In the genomic region with DNA sequence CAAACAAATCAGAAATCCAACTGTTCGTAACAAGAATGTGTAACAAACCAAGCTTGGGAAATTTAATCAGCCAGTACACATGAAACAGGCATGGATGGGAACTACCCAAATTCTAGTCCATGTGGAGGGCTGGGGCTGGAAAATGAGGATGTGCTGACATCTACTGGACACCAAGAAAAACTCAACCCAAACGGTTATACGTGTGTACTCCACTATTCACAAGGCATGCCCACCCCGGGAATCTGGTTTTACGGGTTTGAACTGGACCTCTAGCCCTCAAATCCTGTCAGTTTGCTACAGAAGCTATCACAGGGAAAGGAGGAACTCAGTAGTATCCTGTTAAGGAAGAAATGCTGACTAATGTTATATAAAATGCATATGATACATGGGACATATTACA, we compare ENCODE assay signal across 9 mouse cellular contexts. TPM values are rescaled to one million over a fixed set of nuclear protein-coding genes. Genes with fewer than 3 reads are reported as not detected.
A peak's percentile ranks its signal among the peaks of the same experiment; 100 is the strongest.
DNase-seq lines count a peak whose midpoint lies in the region; ATAC-seq and TF ChIP-seq lines count a peak whose summit lies in the region.
"Had no signal": no experiment of that assay in that cellular context is flagged by ENCODE, and none has a peak within 500 bp of the region (broad histone marks: within the 10 kb centered on the region; RNA-seq: fewer than 3 reads in every experiment).

No protein-coding gene starts in this region.

- WGBS in embryonic facial prominence, embryonic 12.5 days: 7% methylated on average over 5 of the region's 5 CpGs
- WGBS in liver, postnatal 0 days (ENCODE audit: insufficient replicate concordance): 5% methylated on average over 5 of the region's 5 CpGs
- 10% methylated on average over 5 of the region's 5 CpGs for WGBS in neural tube, embryonic 14.5 days

- TF ChIP-seq EP300 in liver, postnatal 0 days (IDR thresholded peaks at IDR 0.05; ENCODE audit: low read depth): no peak

- ATAC-seq in embryonic facial prominence, embryonic 12.5 days (ENCODE audit: insufficient number of reproducible peaks, insufficient read depth, low FRiP score, low TSS enrichment): peak; percentile 69; the same call in 1 of the 2 replicates
- peak; percentile 72 for ATAC-seq in liver, postnatal 0 days
- ATAC-seq in neural tube, embryonic 14.5 days (ENCODE audit: low read depth): peak; percentile 90; the same call in 1 of the 2 replicates

- peak; percentile 29 for DNase-seq in adrenal gland, postnatal 25 days
- peak; percentile 5 for DNase-seq in heart, postnatal 25 days (ENCODE audit: low spot score)
- DNase-seq in kidney, postnatal 36 days: peak; percentile 17 to 65
- peak; percentile 59 for DNase-seq in liver, postnatal 0 days
- peak; percentile 59 for DNase-seq in thymus, postnatal 25 days

- intact Hi-C loops in heart, postnatal 25 days (cut with DNase I): loop anchor here (2.0 kb wide), 3 partner anchors 52 to 256 kb away; no protein-coding TSS in a partner anchor

- no peaks in the 10 kb centered on the region for H3K4me1 ChIP-seq in E14TG2a.4 (replicated peaks; ENCODE audit: low read depth, low read length)
- no peaks in the 10 kb centered on the region for H3K4me1 ChIP-seq in embryonic facial prominence, embryonic 12.5 days
- H3K4me1 ChIP-seq in liver, postnatal 0 days (ENCODE audit: insufficient read depth): no peaks in the 10 kb centered on the region
- H3K4me1 ChIP-seq in neural tube, embryonic 14.5 days (ENCODE audit: control insufficient read depth, insufficient read depth, low read length): no peaks in the 10 kb centered on the region

- peaks cover 5% of the 10 kb centered on the region; the same call in 1 of the 2 replicates for H3K27me3 ChIP-seq in E14TG2a.4 (ENCODE audit: insufficient read depth, low read length)
- 0 out of 2 replicates have a peak, but pooled peaks cover 2% of the 10 kb centered on the region for H3K27me3 ChIP-seq in embryonic facial prominence, embryonic 12.5 days
- H3K27me3 ChIP-seq in liver, postnatal 0 days (ENCODE audit: insufficient read depth, low read length): no peaks in the 10 kb centered on the region
- H3K27me3 ChIP-seq in neural tube, embryonic 14.5 days (ENCODE audit: control insufficient read depth, insufficient read depth, low read length): no peaks in the 10 kb centered on the region

- peak; percentile 50 for TF ChIP-seq CTCF in E14TG2a.4 (conservative IDR thresholded peaks at IDR 0.05; ENCODE audit: low read length)
- TF ChIP-seq CTCF in liver, postnatal 0 days (IDR thresholded peaks at IDR 0.05; ENCODE audit: low read depth): peak; percentile 84

- no peak overlapping the region for H3K4me2 ChIP-seq in embryonic facial prominence, embryonic 12.5 days (replicated peaks)
- H3K4me2 ChIP-seq in liver, postnatal 0 days (ENCODE audit: low read depth, low read length): no peak overlapping the region
- H3K4me2 ChIP-seq in neural tube, embryonic 14.5 days (ENCODE audit: low read depth, low read length): no peak overlapping the region
- H3K4me2 ChIP-seq: liver, embryonic 15.5 days had no signal

- no peak overlapping the region for H3K9ac ChIP-seq in embryonic facial prominence, embryonic 12.5 days
- H3K9ac ChIP-seq in liver, postnatal 0 days (replicated peaks): no peak overlapping the region
- H3K9ac ChIP-seq in neural tube, embryonic 14.5 days (replicated peaks; ENCODE audit: low read depth, low read length): no peak overlapping the region
- H3K9ac ChIP-seq: liver, embryonic 15.5 days had no signal

- no peaks in the 10 kb centered on the region for H3K9me3 ChIP-seq in E14TG2a.4 (ENCODE audit: low read length)
- H3K9me3 ChIP-seq in embryonic facial prominence, embryonic 12.5 days: no peaks in the 10 kb centered on the region
- H3K9me3 ChIP-seq in liver, postnatal 0 days (ENCODE audit: low read length): no peaks in the 10 kb centered on the region
- no peaks in the 10 kb centered on the region for H3K9me3 ChIP-seq in neural tube, embryonic 14.5 days (ENCODE audit: control insufficient read depth, low read length)
- H3K9me3 ChIP-seq: liver, embryonic 15.5 days had no signal

- no peaks in the 10 kb centered on the region for H3K36me3 ChIP-seq in E14TG2a.4 (ENCODE audit: insufficient read depth, low read length)
- H3K36me3 ChIP-seq in embryonic facial prominence, embryonic 12.5 days: no peaks in the 10 kb centered on the region
- H3K36me3 ChIP-seq in liver, postnatal 0 days (replicated peaks; ENCODE audit: insufficient read depth, low read length): no peaks in the 10 kb centered on the region
- no peaks in the 10 kb centered on the region for H3K36me3 ChIP-seq in neural tube, embryonic 14.5 days (ENCODE audit: control insufficient read depth, insufficient read depth, low read length)
- H3K36me3 ChIP-seq: liver, embryonic 15.5 days had no signal

- H3K4me3 ChIP-seq in E14TG2a.4 (replicated peaks; ENCODE audit: low read length): no peak overlapping the region
- no peak overlapping the region for H3K4me3 ChIP-seq in embryonic facial prominence, embryonic 12.5 days
- no peak overlapping the region for H3K4me3 ChIP-seq in liver, postnatal 0 days (ENCODE audit: low read depth, low read length)
- no peak overlapping the region for H3K4me3 ChIP-seq in neural tube, embryonic 14.5 days (ENCODE audit: low read depth, low read length)
- H3K4me3 ChIP-seq: liver, embryonic 15.5 days had no signal

- H3K27ac ChIP-seq in embryonic facial prominence, embryonic 12.5 days: no peak overlapping the region
- H3K27ac ChIP-seq in liver, postnatal 0 days (ENCODE audit: low read depth): no peak overlapping the region
- H3K27ac ChIP-seq in neural tube, embryonic 14.5 days (ENCODE audit: low read depth, low read length): no peak overlapping the region
- H3K27ac ChIP-seq: liver, embryonic 15.5 days had no signal

RNA-seq across cellular contexts. Expression of gene M1ap, which starts 24.3 kb away (rescaled TPM):
- total RNA-seq in adrenal gland, postnatal 25 days (2021): not detected in 2 replicates
- 0.31 TPM in 2 replicates for polyA plus RNA-seq in embryonic facial prominence, embryonic 12.5 days (2016; fragmentation: Nextera tagmentation; extraction: Ambion mirVana)
- under 1 TPM in 1 of 2 experiments, not detected in 1; 0.17 TPM for total RNA-seq in heart, postnatal 25 days (2021)
- polyA plus RNA-seq in liver, postnatal 0 days (2015; fragmentation: Nextera tagmentation; extraction: Ambion mirVana): 3.8 and 4.3 TPM in 2 replicates
- not detected in 2 replicates for polyA plus RNA-seq in neural tube, embryonic 14.5 days (2014; fragmentation: Nextera tagmentation; extraction: Ambion mirVana)

RNA-seq across cellular contexts. Expression of gene Sema4f, which starts 31.5 kb away (rescaled TPM):
- total RNA-seq in adrenal gland, postnatal 25 days (2021): 1.00 and 1.4 TPM in 2 replicates
- 7.0 and 7.7 TPM in 2 replicates for polyA plus RNA-seq in embryonic facial prominence, embryonic 12.5 days (2016; fragmentation: Nextera tagmentation; extraction: Ambion mirVana)
- total RNA-seq in heart, postnatal 25 days (2021): under 1 TPM; 0.34 to 0.47 TPM
- 0.08 and 0.12 TPM in 2 replicates for polyA plus RNA-seq in liver, postnatal 0 days (2015; fragmentation: Nextera tagmentation; extraction: Ambion mirVana)
- polyA plus RNA-seq in neural tube, embryonic 14.5 days (2014; fragmentation: Nextera tagmentation; extraction: Ambion mirVana): 13.7 and 19.5 TPM in 2 replicates

Comparison
In these comparisons a context has a peak if more than half of its experiments do, and no peak if none do; other contexts are left out.
1. DNase-seq: peak in every context shown above with its lines; median percentile 59 in liver, postnatal 0 days; 59 in thymus, postnatal 25 days; 41 in kidney, postnatal 36 days; 29 in adrenal gland, postnatal 25 days; 5 in heart, postnatal 25 days.